Mouse (Mus musculus): Measurements from ENCODE around the gene Trnau1ap. TPM values are rescaled to one million over a fixed set of nuclear protein-coding genes. Genes with fewer than 3 reads are reported as not detected.

Trnau1ap gene
- total and polyA plus RNA-seq, 2 experiments from 2014 or later: 55.2 to 56.9 TPM

GRCm38 (mm10) chr4:132301965-132302938, 27.1 kb downstream of the Trnau1ap start:
- peak overlapping the region; percentile 29 for H3K4me3 ChIP-seq (ENCODE audit: low read depth, low read length)
- H3K27ac ChIP-seq (ENCODE audit: low read depth, low read length): peak overlapping the region; percentile 14; the same call in 1 of the 2 replicates
- no peak for DNase-seq (ENCODE audit: low spot score)
- peak; percentile 17; the same call in 1 of the 2 replicates for ATAC-seq (ENCODE audit: low FRiP score)
- no peak for TF ChIP-seq CTCF (IDR thresholded peaks at IDR 0.05)
- no peaks in the 10 kb centered on the region for H3K27me3 ChIP-seq (ENCODE audit: insufficient read depth, low read length)
- peak overlapping the region; percentile 46 for H3K4me2 ChIP-seq (ENCODE audit: low read depth, low read length, poor library complexity, severe bottlenecking)
- WGBS: 62% methylated on average over 16 of the region's 16 CpGs
- H3K36me3 ChIP-seq (ENCODE audit: insufficient read depth, low read length): no peaks in the 10 kb centered on the region
- H3K9ac ChIP-seq (replicated peaks; ENCODE audit: low read length, poor library complexity, severe bottlenecking): peak overlapping the region; percentile 25
- no peaks in the 10 kb centered on the region for H3K4me1 ChIP-seq (ENCODE audit: insufficient read depth, low read length)
- H3K9me3 ChIP-seq (ENCODE audit: low read length): no peaks in the 10 kb centered on the region

DNA sequence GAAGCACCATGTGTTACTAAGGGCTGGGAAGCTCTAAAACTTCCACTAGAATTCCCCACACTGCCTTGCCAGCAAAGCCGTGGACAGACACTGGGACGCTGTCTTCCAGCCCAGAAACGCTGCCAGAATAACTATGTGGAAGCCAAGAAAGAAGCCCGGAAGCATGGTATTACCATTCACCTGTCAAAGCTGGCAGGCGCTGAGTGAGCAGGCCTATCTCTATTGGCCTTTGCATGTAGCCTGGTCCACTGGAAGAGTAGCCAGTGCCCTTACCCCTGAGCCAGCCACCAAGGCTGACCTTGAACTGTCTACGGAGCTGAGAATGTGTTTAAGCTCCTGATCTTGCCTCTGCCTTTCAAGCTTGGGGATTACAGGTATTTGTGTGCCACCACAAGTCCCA, 27.9 kb downstream of the Trnau1ap start:
- H3K9me3 ChIP-seq (ENCODE audit: low read length): no peaks in the 10 kb centered on the region
- H3K9ac ChIP-seq (replicated peaks; ENCODE audit: low read length, poor library complexity, severe bottlenecking): no peak overlapping the region
- H3K4me1 ChIP-seq (ENCODE audit: insufficient read depth, low read length): no peaks in the 10 kb centered on the region
- H3K36me3 ChIP-seq (ENCODE audit: insufficient read depth, low read length): no peaks in the 10 kb centered on the region
- no peak for DNase-seq (ENCODE audit: low spot score)
- no peak overlapping the region for H3K4me2 ChIP-seq (ENCODE audit: low read depth, low read length, poor library complexity, severe bottlenecking)
- no peak overlapping the region for H3K4me3 ChIP-seq (ENCODE audit: low read depth, low read length)
- H3K27me3 ChIP-seq (ENCODE audit: insufficient read depth, low read length): no peaks in the 10 kb centered on the region
- no peak overlapping the region for H3K27ac ChIP-seq (ENCODE audit: low read depth, low read length)
- 79% methylated on average over 6 of the region's 6 CpGs for WGBS
- no peak for ATAC-seq (ENCODE audit: low FRiP score)
- TF ChIP-seq CTCF (IDR thresholded peaks at IDR 0.05): no peak

- Histone ChIP-seq H3K36me3 (ENCODE audit: insufficient read depth, low read length) (no peaks in the 10 kb centered on the region), H3K4me1 (ENCODE audit: insufficient read depth, low read length) (no peaks in the 10 kb centered on the region), H3K27ac (ENCODE audit: low read depth, low read length) (no peak overlapping the region), H3K4me2 (ENCODE audit: low read depth, low read length, poor library complexity, severe bottlenecking) (no peak overlapping the region), H3K4me3 (ENCODE audit: low read depth, low read length) (no peak overlapping the region), H3K9ac (replicated peaks; ENCODE audit: low read length, poor library complexity, severe bottlenecking) (no peak overlapping the region), H3K27me3 (ENCODE audit: insufficient read depth, low read length) (no peaks in the 10 kb centered on the region), H3K9me3 (ENCODE audit: low read length) (no peaks in the 10 kb centered on the region)
- DNase-seq (ENCODE audit: low spot score): no peak
- ATAC-seq (ENCODE audit: low FRiP score): no peak
- TF ChIP-seq CTCF (IDR thresholded peaks at IDR 0.05): no peak
- 93% methylated on average over 1 of the region's 1 CpGs for WGBS
Observed at GRCm38 (mm10) chr4:132299849-132300248, 29.5 kb downstream of the Trnau1ap start.

DNA sequence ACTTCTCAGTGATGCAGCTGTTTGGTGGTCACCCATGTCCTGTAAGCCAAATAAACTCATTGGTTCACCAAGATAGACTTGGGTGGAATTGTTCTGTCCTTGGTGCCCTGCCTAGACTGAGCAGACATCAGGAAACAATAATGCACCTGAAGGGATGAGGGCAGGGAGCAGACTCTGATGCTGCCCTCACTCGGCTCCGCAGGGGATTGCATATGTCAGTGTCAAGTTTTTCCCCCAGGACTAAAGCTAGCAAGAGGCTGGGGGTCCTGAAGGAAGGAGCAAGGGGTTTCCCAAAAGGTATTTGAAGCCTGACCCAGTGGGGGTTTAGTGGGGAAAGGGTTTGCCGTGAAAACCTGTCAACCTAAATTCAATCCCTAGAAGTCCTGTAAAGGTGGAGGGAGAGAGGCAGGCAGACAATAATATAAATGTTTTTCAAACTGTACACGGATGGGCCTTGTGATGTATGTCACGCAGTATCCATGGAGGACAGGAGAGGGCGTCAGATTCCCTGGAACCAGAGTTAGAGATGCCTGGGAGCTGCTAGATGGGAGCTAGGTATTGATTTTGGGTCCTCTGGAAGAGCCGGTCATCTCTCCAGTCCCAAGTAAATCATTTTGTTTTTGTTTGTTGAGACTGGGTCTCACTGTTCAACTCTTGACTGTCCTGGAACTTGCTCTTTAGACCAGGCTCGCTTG, 33.5 kb downstream of the Trnau1ap start:
- 46% methylated on average over 8 of the region's 8 CpGs for WGBS
- Histone ChIP-seq H3K4me2 (ENCODE audit: low read depth, low read length, poor library complexity, severe bottlenecking) (no peak overlapping the region), H3K4me1 (ENCODE audit: insufficient read depth, low read length) (no peaks in the 10 kb centered on the region), H3K4me3 (ENCODE audit: low read depth, low read length) (no peak overlapping the region), H3K27me3 (ENCODE audit: insufficient read depth, low read length) (no peaks in the 10 kb centered on the region), H3K27ac (ENCODE audit: low read depth, low read length) (no peak overlapping the region), H3K9me3 (ENCODE audit: low read length) (no peaks in the 10 kb centered on the region), H3K36me3 (ENCODE audit: insufficient read depth, low read length) (peaks cover 19% of the 10 kb centered on the region), H3K9ac (replicated peaks; ENCODE audit: low read length, poor library complexity, severe bottlenecking) (no peak overlapping the region)
- DNase-seq (ENCODE audit: low spot score) (no peak), ATAC-seq (ENCODE audit: low FRiP score) (no peak)
- peak; percentile 20; the same call in 1 of the 2 replicates for TF ChIP-seq CTCF (IDR thresholded peaks at IDR 0.05)

DNA sequence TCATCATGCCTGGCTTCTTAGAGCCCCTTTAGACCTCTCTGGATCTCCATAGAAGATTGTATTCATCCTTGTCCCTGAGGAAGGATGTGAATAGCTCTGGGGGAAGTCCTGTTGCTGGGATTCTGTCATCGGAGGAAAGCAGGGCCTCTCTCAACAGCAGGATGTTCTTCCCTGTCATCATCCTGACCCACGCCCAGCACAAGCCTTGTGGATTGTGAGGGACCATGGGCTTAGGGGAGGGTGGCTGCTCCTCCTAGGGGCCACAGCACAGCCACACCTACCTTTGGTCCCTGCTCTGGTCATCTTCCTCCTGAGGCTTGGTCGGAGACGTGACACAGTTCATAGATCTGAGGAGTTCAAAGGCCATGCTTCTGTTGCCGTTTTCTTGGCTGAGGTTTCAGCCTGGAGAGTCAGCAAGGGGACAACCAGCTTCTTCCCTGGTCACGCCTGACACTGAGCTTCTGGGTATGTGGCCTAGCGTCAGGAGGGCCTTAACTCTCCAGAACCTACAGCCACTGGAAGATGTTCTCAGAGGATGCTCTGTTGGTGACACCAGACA, 35.6 kb downstream of the Trnau1ap start:
- DNase-seq (ENCODE audit: low spot score) (no peak), ATAC-seq (ENCODE audit: low FRiP score) (no peak)
- WGBS: 82% methylated on average over 7 of the region's 7 CpGs
- Histone ChIP-seq H3K27me3 (ENCODE audit: insufficient read depth, low read length) (no peaks in the 10 kb centered on the region), H3K4me2 (ENCODE audit: low read depth, low read length, poor library complexity, severe bottlenecking) (no peak overlapping the region), H3K36me3 (ENCODE audit: insufficient read depth, low read length) (peaks cover 29% of the 10 kb centered on the region), H3K9me3 (ENCODE audit: low read length) (no peaks in the 10 kb centered on the region), H3K4me1 (ENCODE audit: insufficient read depth, low read length) (no peaks in the 10 kb centered on the region), H3K27ac (ENCODE audit: low read depth, low read length) (no peak overlapping the region), H3K9ac (replicated peaks; ENCODE audit: low read length, poor library complexity, severe bottlenecking) (0 out of 2 replicates have a peak overlapping the region, but pooled peaks have one; percentile 19), H3K4me3 (ENCODE audit: low read depth, low read length) (no peak overlapping the region)
- no peak for TF ChIP-seq CTCF (IDR thresholded peaks at IDR 0.05)
